Mouse (Mus musculus): ENCODE data around the gene Clybl. TPM values are rescaled to one million over a fixed set of nuclear protein-coding genes. Genes with fewer than 3 reads are reported as not detected.

Gene Clybl
- polyA plus RNA-seq, 1 experiment: 5.4 TPM

GRCm38 (mm10) chr14:122432558-122432957, 251.1 kb downstream of the Clybl start:
- Histone ChIP-seq H3K4me1 (ENCODE audit: control insufficient read depth, insufficient read depth, low read length) (no peaks in the 10 kb centered on the region), H3K4me3 (replicated peaks; ENCODE audit: control insufficient read depth, low read depth, low read length) (no peak overlapping the region), H3K27ac (ENCODE audit: control insufficient read depth, insufficient read depth, low read depth, low read length, poor library complexity) (no peak overlapping the region)
- 46% methylated on average over 3 of the region's 3 CpGs for WGBS
- TF ChIP-seq CTCF (IDR thresholded peaks at IDR 0.05; ENCODE audit: control insufficient read depth, insufficient read depth, low read length) (no peak), POLR2A (IDR thresholded peaks at IDR 0.05; ENCODE audit: borderline replicate concordance, control insufficient read depth, low read depth, low read length) (no peak)

GRCm38 (mm10) chr14:122434039-122434438, 252.5 kb downstream of the Clybl start:
- Histone ChIP-seq H3K4me1 (ENCODE audit: control insufficient read depth, insufficient read depth, low read length) (no peaks in the 10 kb centered on the region), H3K4me3 (replicated peaks; ENCODE audit: control insufficient read depth, low read depth, low read length) (no peak overlapping the region), H3K27ac (ENCODE audit: control insufficient read depth, insufficient read depth, low read depth, low read length, poor library complexity) (no peak overlapping the region)
- 75% methylated on average over 10 of the region's 10 CpGs for WGBS
- TF ChIP-seq CTCF (IDR thresholded peaks at IDR 0.05; ENCODE audit: control insufficient read depth, insufficient read depth, low read length) (no peak), POLR2A (IDR thresholded peaks at IDR 0.05; ENCODE audit: borderline replicate concordance, control insufficient read depth, low read depth, low read length) (no peak)

GRCm38 (mm10) chr14:122436850-122437249, 255.3 kb downstream of the Clybl start:
- WGBS: 85% methylated on average over 10 of the region's 10 CpGs
- Histone ChIP-seq H3K4me3 (replicated peaks; ENCODE audit: control insufficient read depth, low read depth, low read length) (no peak overlapping the region), H3K27ac (ENCODE audit: control insufficient read depth, insufficient read depth, low read depth, low read length, poor library complexity) (no peak overlapping the region), H3K4me1 (ENCODE audit: control insufficient read depth, insufficient read depth, low read length) (no peaks in the 10 kb centered on the region)
- TF ChIP-seq POLR2A (IDR thresholded peaks at IDR 0.05; ENCODE audit: borderline replicate concordance, control insufficient read depth, low read depth, low read length): no peak
- no peak for TF ChIP-seq CTCF (IDR thresholded peaks at IDR 0.05; ENCODE audit: control insufficient read depth, insufficient read depth, low read length)

GRCm38 (mm10) chr14:122449601-122450495, 268.3 kb downstream of the Clybl start:
- no peak overlapping the region for H3K27ac ChIP-seq (ENCODE audit: control insufficient read depth, insufficient read depth, low read depth, low read length, poor library complexity)
- no peak overlapping the region for H3K4me3 ChIP-seq (replicated peaks; ENCODE audit: control insufficient read depth, low read depth, low read length)
- WGBS: 17% methylated on average over 29 of the region's 29 CpGs
- H3K4me1 ChIP-seq (ENCODE audit: control insufficient read depth, insufficient read depth, low read length): no peaks in the 10 kb centered on the region
- TF ChIP-seq POLR2A (IDR thresholded peaks at IDR 0.05; ENCODE audit: borderline replicate concordance, control insufficient read depth, low read depth, low read length) (no peak), CTCF (IDR thresholded peaks at IDR 0.05; ENCODE audit: control insufficient read depth, insufficient read depth, low read length) (no peak)

- WGBS: 2% methylated on average over 59 of the region's 59 CpGs
- TF ChIP-seq POLR2A (IDR thresholded peaks at IDR 0.05; ENCODE audit: borderline replicate concordance, control insufficient read depth, low read depth, low read length): no peak
- TF ChIP-seq CTCF (IDR thresholded peaks at IDR 0.05; ENCODE audit: control insufficient read depth, insufficient read depth, low read length): no peak
- Histone ChIP-seq H3K27ac (ENCODE audit: control insufficient read depth, insufficient read depth, low read depth, low read length, poor library complexity) (no peak within 1 kb of the TSS), H3K4me3 (replicated peaks; ENCODE audit: control insufficient read depth, low read depth, low read length) (no peak within 1 kb of the TSS), H3K4me1 (ENCODE audit: control insufficient read depth, insufficient read depth, low read length) (no peaks in the 10 kb centered on the region)
Observed at GRCm38 (mm10) chr14:122450496-122451382, 269.2 kb downstream of the Clybl start, which contains the start of gene Gm5089. Gm5089 (minus strand) TSS chr14:122451115.

GRCm38 (mm10) chr14:122451551-122452145, 270.1 kb downstream of the Clybl start:
- Histone ChIP-seq H3K27ac (ENCODE audit: control insufficient read depth, insufficient read depth, low read depth, low read length, poor library complexity) (no peak overlapping the region), H3K4me3 (replicated peaks; ENCODE audit: control insufficient read depth, low read depth, low read length) (no peak overlapping the region), H3K4me1 (ENCODE audit: control insufficient read depth, insufficient read depth, low read length) (no peaks in the 10 kb centered on the region)
- no peak for TF ChIP-seq CTCF (IDR thresholded peaks at IDR 0.05; ENCODE audit: control insufficient read depth, insufficient read depth, low read length)
- no peak for TF ChIP-seq POLR2A (IDR thresholded peaks at IDR 0.05; ENCODE audit: borderline replicate concordance, control insufficient read depth, low read depth, low read length)
- 70% methylated on average over 5 of the region's 5 CpGs for WGBS

Other genes starting within 250 kb of the Clybl start
- gene Gpr183, start 216.5 kb upstream of the Clybl start, polyA plus RNA-seq (2011; ENCODE audit: insufficient read depth, insufficient read length, low replicate concordance, missing spikeins): 0.83 and 1.5 TPM in 2 replicates
- not detected in 2 replicates for gene Timm8a2, start 147.0 kb upstream of the Clybl start, polyA plus RNA-seq (2011; ENCODE audit: insufficient read depth, insufficient read length, low replicate concordance, missing spikeins)
- gene Tm9sf2, start 74.7 kb upstream of the Clybl start, polyA plus RNA-seq (2011; ENCODE audit: insufficient read depth, insufficient read length, low replicate concordance, missing spikeins): 17.1 and 22.3 TPM in 2 replicates